Mouse (Mus musculus): ENCODE data around the gene Ctc1. TPM values are rescaled to one million over a fixed set of nuclear protein-coding genes. Genes with fewer than 3 reads are reported as not detected.

Gene Ctc1
- polyA plus RNA-seq, 1 experiment from 2014 or later, result 51.8 TPM

- H3K4me1 ChIP-seq (ENCODE audit: control insufficient read depth, insufficient read depth, low read length), result peaks cover 5% of the 10 kb centered on the region; the same call in 1 of the 2 replicates
- H3K9ac ChIP-seq (replicated peaks; ENCODE audit: low read depth, low read length), result peak overlapping the region; percentile 65; the same call in 1 of the 2 replicates
- 8% methylated on average over 20 of the region's 20 CpGs for WGBS
- peak overlapping the region; percentile 61 for H3K4me3 ChIP-seq (ENCODE audit: low read depth, low read length)
- H3K27ac ChIP-seq (ENCODE audit: low read depth, low read length), result peak overlapping the region; percentile 79
- H3K27me3 ChIP-seq (ENCODE audit: control insufficient read depth, insufficient read depth, low read length), result no peaks in the 10 kb centered on the region
- H3K4me2 ChIP-seq (ENCODE audit: low read depth, low read length), result peak overlapping the region; percentile 57
- H3K36me3 ChIP-seq (ENCODE audit: control insufficient read depth, insufficient read depth, low read length), result peaks cover 18% of the 10 kb centered on the region
- 0 out of 2 replicates have a peak, but pooled peaks have one; percentile 16 for ATAC-seq (ENCODE audit: low read depth)
- no peaks in the 10 kb centered on the region for H3K9me3 ChIP-seq (ENCODE audit: control insufficient read depth, low read length)
Observed at GRCm38 (mm10) chr11:69036486-69037230, 20.9 kb downstream of the Ctc1 start.

DNA sequence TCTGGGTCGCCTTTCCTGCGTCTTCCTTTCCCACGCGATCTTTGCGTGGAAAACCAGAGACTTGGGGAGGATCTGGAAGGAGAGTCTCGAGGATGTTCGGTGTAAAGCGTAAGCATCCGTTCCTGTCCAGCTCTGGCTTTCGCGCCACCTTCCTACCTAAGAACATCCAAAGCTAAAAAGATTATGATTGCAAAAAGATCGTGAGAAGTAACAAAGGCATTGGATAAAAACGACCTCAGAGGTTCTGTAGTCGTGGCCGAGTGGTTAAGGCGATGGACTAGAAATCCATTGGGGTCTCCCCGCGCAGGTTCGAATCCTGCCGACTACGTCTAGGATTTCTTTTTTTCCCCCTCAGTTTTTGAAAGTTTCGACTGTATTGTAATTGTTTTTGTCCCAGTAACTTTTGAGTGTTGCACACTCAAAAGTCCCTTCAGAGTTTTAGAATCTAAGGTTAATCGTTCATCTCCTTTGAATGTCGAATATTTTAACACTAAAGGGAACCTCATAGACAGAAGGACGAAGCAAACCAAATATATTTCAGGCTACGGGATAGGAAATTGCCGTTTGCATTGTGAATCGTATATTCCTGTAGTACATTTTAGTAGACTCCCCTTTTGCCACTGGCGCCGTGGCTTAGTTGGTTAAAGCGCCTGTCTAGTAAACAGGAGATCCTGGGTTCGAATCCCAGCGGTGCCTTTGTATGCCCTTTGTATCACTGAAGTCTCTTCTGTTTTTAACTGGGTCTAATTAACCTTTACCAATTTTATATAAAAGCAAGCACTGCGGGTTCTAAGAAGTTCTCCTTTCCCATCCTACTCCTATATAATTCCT lies 21.7 kb downstream of the Ctc1 start:
- H3K4me1 ChIP-seq (ENCODE audit: control insufficient read depth, insufficient read depth, low read length), result peaks cover 5% of the 10 kb centered on the region; the same call in 1 of the 2 replicates
- H3K36me3 ChIP-seq (ENCODE audit: control insufficient read depth, insufficient read depth, low read length), result peaks cover 18% of the 10 kb centered on the region
- no peaks in the 10 kb centered on the region for H3K27me3 ChIP-seq (ENCODE audit: control insufficient read depth, insufficient read depth, low read length)
- peak overlapping the region; percentile 61 for H3K4me3 ChIP-seq (ENCODE audit: low read depth, low read length)
- WGBS, result under 1% methylated on average over 34 of the region's 34 CpGs
- H3K27ac ChIP-seq (ENCODE audit: low read depth, low read length), result peak overlapping the region; percentile 79
- peak; percentile 47; the same call in 1 of the 2 replicates for ATAC-seq (ENCODE audit: low read depth)
- peak overlapping the region; percentile 65; the same call in 1 of the 2 replicates for H3K9ac ChIP-seq (replicated peaks; ENCODE audit: low read depth, low read length)
- H3K9me3 ChIP-seq (ENCODE audit: control insufficient read depth, low read length), result no peaks in the 10 kb centered on the region
- H3K4me2 ChIP-seq (ENCODE audit: low read depth, low read length), result peak overlapping the region; percentile 57

- 71% methylated on average over 5 of the region's 5 CpGs for WGBS
- 0 out of 2 replicates have a peak overlapping the region, but pooled peaks have one; percentile 22 for H3K27ac ChIP-seq (ENCODE audit: low read depth, low read length)
- H3K27me3 ChIP-seq (ENCODE audit: control insufficient read depth, insufficient read depth, low read length), result no peaks in the 10 kb centered on the region
- H3K9ac ChIP-seq (replicated peaks; ENCODE audit: low read depth, low read length), result no peak overlapping the region
- H3K4me1 ChIP-seq (ENCODE audit: control insufficient read depth, insufficient read depth, low read length), result peaks cover 5% of the 10 kb centered on the region; the same call in 1 of the 2 replicates
- no peak for ATAC-seq (ENCODE audit: low read depth)
- no peaks in the 10 kb centered on the region for H3K9me3 ChIP-seq (ENCODE audit: control insufficient read depth, low read length)
- H3K4me3 ChIP-seq (ENCODE audit: low read depth, low read length), result no peak overlapping the region
- H3K36me3 ChIP-seq (ENCODE audit: control insufficient read depth, insufficient read depth, low read length), result peaks cover 14% of the 10 kb centered on the region
- no peak overlapping the region for H3K4me2 ChIP-seq (ENCODE audit: low read depth, low read length)
Observed at GRCm38 (mm10) chr11:69038173-69038572, 22.5 kb downstream of the Ctc1 start.

DNA sequence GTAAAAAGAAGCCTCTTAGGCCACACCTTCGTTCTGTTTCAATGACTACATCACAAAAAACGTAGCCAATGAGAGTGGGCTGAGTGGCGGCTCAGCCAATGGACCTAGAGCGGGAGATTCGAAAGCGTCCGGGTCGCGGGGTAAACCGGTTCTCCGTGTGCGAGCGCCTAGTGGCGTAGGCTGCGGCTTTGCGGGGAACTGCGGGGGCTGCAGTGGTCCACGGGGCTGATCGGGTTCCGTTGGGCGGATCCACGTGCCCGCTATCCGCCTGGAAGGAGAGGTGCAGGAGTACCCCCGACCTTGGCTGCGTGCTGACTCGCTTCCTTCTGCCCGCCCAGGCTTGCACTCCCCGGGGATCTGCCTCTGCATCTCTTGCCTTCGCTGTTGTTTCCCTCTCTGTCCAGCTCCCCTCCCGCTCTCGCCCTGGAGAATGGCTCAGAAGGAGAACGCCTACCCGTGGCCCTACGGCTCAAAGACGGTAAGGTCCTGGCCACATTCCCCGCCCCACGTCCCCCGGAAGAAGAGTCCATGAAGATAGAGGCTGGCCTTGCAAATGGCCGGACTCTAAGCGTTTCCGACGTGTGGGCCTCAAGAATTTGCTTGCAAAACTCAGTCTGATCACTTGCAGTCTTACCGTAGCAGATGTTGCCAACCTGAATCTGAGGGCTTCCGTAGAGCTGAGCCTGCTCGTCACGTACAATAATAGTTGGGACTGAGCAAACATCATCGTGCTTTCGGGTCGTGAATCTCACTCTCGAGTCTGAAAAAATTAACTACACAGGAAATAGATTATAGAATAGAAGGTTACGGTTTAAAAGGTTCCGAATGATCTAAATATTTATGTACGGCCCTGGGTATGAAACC lies 30.1 kb downstream of the Ctc1 start, which contains the start of gene Aurkb:
Gene Aurkb, plus strand, starts transcription at position 117 of the 864 bp plus-strand sequence.
- whole genome bisulfite sequencing, result 3% methylated on average over 53 of the region's 54 CpGs
- Histone ChIP-seq H3K27me3 (ENCODE audit: control insufficient read depth, insufficient read depth, low read length) (no peaks in the 10 kb centered on the region), H3K9me3 (ENCODE audit: control insufficient read depth, low read length) (no peaks in the 10 kb centered on the region), H3K4me1 (ENCODE audit: control insufficient read depth, insufficient read depth, low read length) (peaks cover 4% of the 10 kb centered on the region; the same call in 1 of the 2 replicates), H3K9ac (replicated peaks; ENCODE audit: low read depth, low read length) (peak within 1 kb of the TSS; percentile 34; the same call in 1 of the 2 replicates), H3K27ac (ENCODE audit: low read depth, low read length) (no peak within 1 kb of the TSS), H3K4me3 (ENCODE audit: low read depth, low read length) (peak within 1 kb of the TSS; percentile 52), H3K36me3 (ENCODE audit: control insufficient read depth, insufficient read depth, low read length) (no peaks in the 10 kb centered on the region), H3K4me2 (ENCODE audit: low read depth, low read length) (peak within 1 kb of the TSS; percentile 98)
- peak; percentile 66; the same call in 1 of the 2 replicates for ATAC-seq (ENCODE audit: low read depth)

GRCm38 (mm10) chr11:69046395-69046774 lies 30.7 kb downstream of the Ctc1 start:
- peaks cover 4% of the 10 kb centered on the region; the same call in 1 of the 2 replicates for H3K4me1 ChIP-seq (ENCODE audit: control insufficient read depth, insufficient read depth, low read length)
- peak overlapping the region; percentile 52 for H3K4me3 ChIP-seq (ENCODE audit: low read depth, low read length)
- no peak overlapping the region for H3K27ac ChIP-seq (ENCODE audit: low read depth, low read length)
- 0 out of 2 replicates have a peak overlapping the region, but pooled peaks have one; percentile 34 for H3K9ac ChIP-seq (replicated peaks; ENCODE audit: low read depth, low read length)
- no peaks in the 10 kb centered on the region for H3K36me3 ChIP-seq (ENCODE audit: control insufficient read depth, insufficient read depth, low read length)
- WGBS, result 22% methylated on average over 9 of the region's 9 CpGs
- no peaks in the 10 kb centered on the region for H3K9me3 ChIP-seq (ENCODE audit: control insufficient read depth, low read length)
- H3K27me3 ChIP-seq (ENCODE audit: control insufficient read depth, insufficient read depth, low read length), result no peaks in the 10 kb centered on the region
- no peak for ATAC-seq (ENCODE audit: low read depth)
- peak overlapping the region; percentile 98 for H3K4me2 ChIP-seq (ENCODE audit: low read depth, low read length)

- Histone ChIP-seq H3K4me3 (ENCODE audit: low read depth, low read length) (no peak overlapping the region), H3K9me3 (ENCODE audit: control insufficient read depth, low read length) (no peaks in the 10 kb centered on the region), H3K27ac (ENCODE audit: low read depth, low read length) (no peak overlapping the region), H3K27me3 (ENCODE audit: control insufficient read depth, insufficient read depth, low read length) (no peaks in the 10 kb centered on the region), H3K4me2 (ENCODE audit: low read depth, low read length) (no peak overlapping the region), H3K4me1 (ENCODE audit: control insufficient read depth, insufficient read depth, low read length) (peaks cover 4% of the 10 kb centered on the region; the same call in 1 of the 2 replicates), H3K36me3 (ENCODE audit: control insufficient read depth, insufficient read depth, low read length) (no peaks in the 10 kb centered on the region), H3K9ac (replicated peaks; ENCODE audit: low read depth, low read length) (no peak overlapping the region)
- ATAC-seq (ENCODE audit: low read depth), result no peak
- WGBS, result 91% methylated on average over 12 of the region's 12 CpGs
Observed at GRCm38 (mm10) chr11:69047592-69047991, 31.9 kb downstream of the Ctc1 start.

GRCm38 (mm10) chr11:69048151-69048550 lies 32.4 kb downstream of the Ctc1 start:
- no peak for ATAC-seq (ENCODE audit: low read depth)

GRCm38 (mm10) chr11:69050748-69051147 lies 35.0 kb downstream of the Ctc1 start:
- ATAC-seq (ENCODE audit: low read depth), result no peak
- peaks cover 4% of the 10 kb centered on the region; the same call in 1 of the 2 replicates for H3K4me1 ChIP-seq (ENCODE audit: control insufficient read depth, insufficient read depth, low read length)
- 86% methylated on average over 8 of the region's 8 CpGs for WGBS
- no peak overlapping the region for H3K4me3 ChIP-seq (ENCODE audit: low read depth, low read length)
- H3K4me2 ChIP-seq (ENCODE audit: low read depth, low read length), result no peak overlapping the region
- H3K9me3 ChIP-seq (ENCODE audit: control insufficient read depth, low read length), result no peaks in the 10 kb centered on the region
- no peak overlapping the region for H3K27ac ChIP-seq (ENCODE audit: low read depth, low read length)
- H3K9ac ChIP-seq (replicated peaks; ENCODE audit: low read depth, low read length), result no peak overlapping the region
- no peaks in the 10 kb centered on the region for H3K36me3 ChIP-seq (ENCODE audit: control insufficient read depth, insufficient read depth, low read length)
- no peaks in the 10 kb centered on the region for H3K27me3 ChIP-seq (ENCODE audit: control insufficient read depth, insufficient read depth, low read length)

More at GRCm38 (mm10) chr11:69048151-69048550, 32.4 kb downstream of the Ctc1 start:
- Histone ChIP-seq H3K4me1 (ENCODE audit: control insufficient read depth, insufficient read depth, low read length) (peaks cover 4% of the 10 kb centered on the region; the same call in 1 of the 2 replicates), H3K9ac (replicated peaks; ENCODE audit: low read depth, low read length) (no peak overlapping the region), H3K9me3 (ENCODE audit: control insufficient read depth, low read length) (no peaks in the 10 kb centered on the region), H3K4me3 (ENCODE audit: low read depth, low read length) (no peak overlapping the region), H3K27ac (ENCODE audit: low read depth, low read length) (no peak overlapping the region), H3K4me2 (ENCODE audit: low read depth, low read length) (no peak overlapping the region), H3K36me3 (ENCODE audit: control insufficient read depth, insufficient read depth, low read length) (no peaks in the 10 kb centered on the region), H3K27me3 (ENCODE audit: control insufficient read depth, insufficient read depth, low read length) (no peaks in the 10 kb centered on the region)
- WGBS, result 93% methylated on average over 14 of the region's 14 CpGs
